Mouse (Mus musculus): ENCODE measurements at regions not wholly inside any gene's neighbourhood (a gene's known extent, or its start where the extent isn't known, plus 50 kb on each side); places are given as distances from the start of the nearest gene placed in this dataset.

- DNase-seq (ENCODE audit: low spot score in 2 of 2), result no peak
Observed at GRCm38 (mm10) chr4:131206181-131206885, 262.1 kb downstream of the Matn1 start.

DNA sequence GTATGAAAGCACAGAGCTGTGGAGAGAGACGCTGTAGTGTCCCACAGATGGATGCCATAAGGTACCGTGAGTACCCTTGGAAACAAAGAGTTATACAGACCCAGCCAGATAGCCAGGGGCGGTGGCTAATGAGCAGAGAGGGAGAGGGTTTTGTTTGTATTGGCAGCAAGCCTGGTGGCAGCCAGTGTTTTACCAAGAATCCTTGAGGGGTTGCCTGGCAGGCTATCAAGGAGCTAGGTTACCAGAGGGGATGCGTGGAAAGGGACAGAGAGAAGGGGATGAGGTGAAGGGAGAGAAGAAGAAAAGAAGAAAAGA, 262.7 kb downstream of the Matn1 start:
- DNase-seq (ENCODE audit: low spot score in 2 of 2), result peak; percentile 39 to 49

- no peak for DNase-seq (ENCODE audit: low spot score in 2 of 2)
Observed at GRCm38 (mm10) chr4:131207249-131207648, 263.1 kb downstream of the Matn1 start.

DNA sequence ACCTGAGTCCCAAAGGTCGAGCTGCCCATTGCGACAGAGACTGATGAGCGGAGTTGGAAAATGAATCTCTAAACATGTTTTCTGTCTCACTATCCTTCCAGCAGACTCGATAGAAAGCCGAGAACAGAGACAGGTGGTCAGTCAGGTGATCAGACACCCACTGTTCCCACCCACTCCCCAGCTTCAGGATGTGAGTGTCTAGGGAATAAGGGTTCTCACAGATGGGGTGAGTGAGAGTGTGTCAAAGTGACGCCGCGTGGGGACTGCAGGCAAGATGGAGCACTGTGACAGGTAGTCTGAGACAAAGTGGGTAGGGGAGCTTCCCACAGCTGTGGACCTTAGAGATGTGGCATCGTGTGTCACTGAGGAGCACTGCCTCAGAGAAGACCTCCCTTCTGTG, 264.0 kb downstream of the Matn1 start:
- DNase-seq (ENCODE audit: low spot score in 2 of 2), result no peak

DNA sequence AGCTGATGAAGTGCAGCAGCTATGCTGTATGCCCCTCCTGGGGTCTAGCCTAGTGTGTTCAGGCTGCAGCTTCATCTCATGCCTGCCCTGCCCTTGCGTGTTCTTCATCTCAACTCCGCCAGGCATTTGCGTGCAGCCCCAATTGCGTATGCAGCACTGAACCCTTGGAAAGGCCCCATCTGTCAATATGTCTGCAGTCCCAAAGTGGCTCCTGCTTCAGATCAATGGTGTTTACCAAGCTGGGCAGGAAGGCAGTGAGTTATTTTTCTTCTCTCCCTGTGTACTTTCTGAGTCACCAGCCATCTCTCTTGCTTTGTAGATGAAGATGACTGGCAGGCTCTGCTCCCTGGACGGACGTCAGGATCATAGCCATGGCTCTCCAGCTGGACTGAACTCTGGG, 264.5 kb downstream of the Matn1 start:
- DNase-seq (ENCODE audit: low spot score in 2 of 2), result no peak

DNA sequence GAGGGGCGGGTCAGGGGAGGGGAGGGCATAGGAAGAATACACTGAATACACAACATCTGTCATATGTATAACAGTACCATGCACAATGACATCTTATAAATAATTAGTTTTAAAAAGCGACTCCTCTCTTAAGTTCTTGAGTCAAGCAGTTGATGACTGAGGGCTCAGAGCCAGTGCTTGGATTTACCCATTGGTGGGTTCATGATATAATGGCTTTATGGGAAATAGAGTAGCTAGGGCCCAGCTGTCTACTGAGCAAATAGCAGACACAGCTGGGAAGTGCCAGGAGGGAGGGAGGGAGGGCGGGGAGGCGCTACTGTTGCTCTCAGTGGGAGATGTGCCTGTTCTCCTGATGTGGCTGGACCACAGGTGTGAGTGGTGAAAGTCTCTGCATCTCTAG, 268.5 kb downstream of the Matn1 start:
- DNase-seq (ENCODE audit: low spot score in 2 of 2), result no peak

- no peak for DNase-seq (ENCODE audit: low spot score in 2 of 2)
Observed at GRCm38 (mm10) chr4:131215682-131216081, 271.5 kb downstream of the Matn1 start.

DNA sequence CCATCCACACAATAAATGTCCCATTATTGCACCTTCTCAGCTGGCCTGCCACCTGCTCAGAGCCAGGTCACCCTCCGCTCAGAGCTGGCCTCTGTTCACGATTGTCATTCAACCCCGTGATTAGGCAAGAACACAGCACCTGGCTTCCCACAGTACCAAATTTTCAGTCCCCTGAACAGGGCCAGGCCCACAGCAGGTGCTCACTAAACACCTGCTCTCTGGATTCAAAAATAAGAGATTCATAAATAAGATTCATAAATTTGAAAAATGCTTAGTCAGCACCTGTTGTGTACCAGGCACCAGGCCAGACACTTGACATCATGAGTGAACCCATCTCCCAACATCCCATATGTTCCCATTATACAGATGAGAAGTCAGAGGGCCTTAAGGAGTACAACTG, 272.2 kb downstream of the Matn1 start:
- DNase-seq (ENCODE audit: low spot score in 2 of 2), result no peak

- no peak for DNase-seq (ENCODE audit: low spot score in 2 of 2)
Observed at GRCm38 (mm10) chr4:131217083-131217482, 272.9 kb downstream of the Matn1 start.

DNA sequence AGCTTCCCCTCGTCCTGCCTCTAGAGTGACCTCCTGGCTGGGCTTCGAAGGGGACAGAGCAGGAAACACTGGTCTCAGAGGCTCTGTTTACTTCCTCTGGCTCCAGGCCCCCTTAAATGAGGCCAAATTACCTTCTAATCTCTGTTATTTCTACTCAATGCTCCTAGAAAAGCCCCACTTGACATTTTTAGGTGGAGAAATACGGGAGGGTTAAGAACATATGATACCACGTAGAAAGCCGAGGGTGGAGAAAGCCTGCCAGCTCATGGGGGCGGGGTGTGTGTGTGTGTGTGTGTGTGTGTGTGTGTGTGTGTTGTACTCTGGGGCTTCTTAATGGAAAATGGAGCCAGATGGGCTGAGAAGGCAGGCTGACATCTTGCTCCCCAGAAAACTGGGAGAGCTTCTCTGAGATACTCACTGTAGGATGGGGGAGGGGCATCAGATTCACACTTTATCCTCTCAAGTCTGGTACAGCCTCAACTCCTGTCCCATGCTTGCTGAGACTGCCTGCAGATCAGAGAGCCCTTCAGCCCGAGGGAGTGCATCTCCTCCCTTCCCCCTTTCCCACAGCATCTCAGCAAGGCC, 273.5 kb downstream of the Matn1 start:
- no peak for DNase-seq (ENCODE audit: low spot score in 2 of 2)

GRCm38 (mm10) chr4:131220966-131221365, 276.8 kb downstream of the Matn1 start:
- no peak for DNase-seq (ENCODE audit: low spot score in 2 of 2)

GRCm38 (mm10) chr4:131230361-131230760, 286.2 kb downstream of the Matn1 start:
- DNase-seq (ENCODE audit: low spot score in 2 of 2), result no peak

DNA sequence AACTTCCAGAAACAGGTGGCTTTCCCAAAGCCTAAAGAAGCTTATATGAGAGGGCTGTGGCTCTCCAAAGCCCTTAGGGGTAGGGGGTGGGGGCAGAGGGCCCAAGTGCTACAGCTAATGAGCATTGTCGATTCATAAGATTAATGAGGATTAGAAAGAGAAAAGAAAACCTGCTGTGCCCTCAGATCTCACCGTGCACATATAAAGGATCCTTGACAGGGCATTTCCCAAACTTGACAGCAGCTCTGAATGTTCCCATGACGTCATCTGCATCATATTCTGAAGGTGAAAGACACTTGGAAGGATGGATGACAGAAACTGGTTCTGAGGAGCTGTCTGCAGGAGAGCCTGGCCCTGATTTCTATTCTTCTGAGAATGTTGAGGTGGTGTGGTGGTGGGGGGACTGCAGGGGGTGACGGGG, 292.4 kb downstream of the Matn1 start:
- DNase-seq (ENCODE audit: low spot score in 2 of 2), result no peak

- DNase-seq (ENCODE audit: low spot score in 2 of 2), result no peak
Observed at GRCm38 (mm10) chr4:131238591-131238990, 294.4 kb downstream of the Matn1 start.

- no peak for DNase-seq (ENCODE audit: low spot score in 2 of 2)
Observed at GRCm38 (mm10) chr4:131239132-131239531, 294.9 kb downstream of the Matn1 start.

DNA sequence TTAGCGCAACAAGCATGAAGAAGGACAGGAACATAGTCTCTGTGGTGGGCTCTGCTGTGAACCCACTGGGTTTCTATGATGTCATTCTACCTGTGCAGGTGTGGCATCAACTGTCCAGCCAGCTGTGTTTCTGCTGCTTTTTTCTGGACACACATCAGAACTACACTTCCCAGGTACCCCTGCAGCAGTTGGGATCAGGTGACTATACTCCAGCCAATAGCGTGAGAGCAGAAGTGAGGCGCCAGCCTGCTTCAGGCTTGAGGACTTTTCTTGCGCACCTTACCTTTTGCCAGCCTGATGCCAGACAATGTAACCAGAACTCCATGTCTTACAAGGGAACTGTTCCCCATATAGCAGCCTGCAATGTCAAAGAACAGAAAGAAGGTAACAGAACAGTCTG, 296.3 kb downstream of the Matn1 start:
- DNase-seq (ENCODE audit: low spot score in 2 of 2), result no peak

GRCm38 (mm10) chr4:131242250-131242649, 298.1 kb downstream of the Matn1 start:
- no peak for DNase-seq (ENCODE audit: low spot score in 2 of 2)

- DNase-seq (ENCODE audit: low spot score in 2 of 2), result peak; percentile 37 to 52
Observed at GRCm38 (mm10) chr4:131243744-131244387, 299.7 kb downstream of the Matn1 start.

- DNase-seq (ENCODE audit: low spot score in 2 of 2), result peak; percentile 85 to 91
Observed at GRCm38 (mm10) chr4:131252602-131253442, 308.6 kb downstream of the Matn1 start.

DNA sequence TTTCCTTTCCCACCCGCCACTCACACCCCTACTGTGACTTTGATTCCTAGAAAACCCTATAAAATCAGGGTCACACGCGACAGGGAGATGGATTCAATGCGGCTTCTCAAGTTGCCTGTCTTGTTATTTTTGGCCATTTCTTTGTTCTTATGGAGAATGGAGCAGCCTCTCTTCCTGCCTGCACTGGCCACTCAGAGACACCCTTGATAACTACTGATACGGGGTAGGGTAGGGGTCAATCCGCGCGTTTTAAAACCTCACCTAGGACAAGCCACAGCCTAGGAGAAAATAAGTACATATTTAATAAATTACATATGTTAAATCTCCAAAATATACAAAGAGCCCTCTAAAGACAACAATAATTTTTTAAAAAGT, 309.2 kb downstream of the Matn1 start:
- no peak for DNase-seq (ENCODE audit: low spot score in 2 of 2)

DNA sequence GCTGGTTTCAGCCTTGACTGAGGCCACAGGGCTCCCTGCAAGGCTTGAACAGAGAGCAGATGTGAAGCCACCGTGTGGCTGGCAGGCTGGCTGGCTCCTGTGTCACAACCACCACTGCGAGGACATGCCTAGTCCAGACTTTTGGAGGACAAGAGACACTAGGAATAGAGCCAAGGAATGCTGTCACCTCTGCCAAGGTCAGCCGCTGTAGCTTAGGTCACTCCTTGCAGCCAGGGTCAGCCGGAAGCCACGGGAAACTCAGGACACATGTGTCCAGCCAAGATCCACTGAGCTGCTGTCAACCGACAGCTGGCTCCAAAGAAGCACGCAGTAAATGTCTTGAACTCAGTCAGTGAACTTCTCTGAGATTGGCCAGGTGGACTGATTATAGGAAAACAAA, 310.1 kb downstream of the Matn1 start:
- DNase-seq (ENCODE audit: low spot score in 2 of 2), result no peak

GRCm38 (mm10) chr4:131254691-131255090, 310.5 kb downstream of the Matn1 start:
- no peak for DNase-seq (ENCODE audit: low spot score in 2 of 2)
